Mouse (Mus musculus): ENCODE results near the gene Ddx59. TPM values are rescaled to one million over a fixed set of nuclear protein-coding genes. Genes with fewer than 3 reads are reported as not detected.

Gene Ddx59
- polyA plus RNA-seq (2012), result 1.2 and 1.7 TPM in 2 replicates

GRCm38 (mm10) chr1:136414798-136415755 lies at the start of gene Ddx59:
Ddx59 (plus strand) TSS chr1:136415271.

GRCm38 (mm10) chr1:136466143-136466811 lies 51.2 kb downstream of the Ddx59 start, which contains the start of gene Kif14:
Kif14 (plus strand) TSS chr1:136466343.

Other genes with a start within 250 kb of the Ddx59 start
- gene Mroh3, start 202.4 kb upstream of the Ddx59 start, polyA plus RNA-seq (2012), result not detected in 2 replicates
- gene Inava, start 181.0 kb upstream of the Ddx59 start, polyA plus RNA-seq (2012), result 0.22 and 0.51 TPM in 2 replicates
- gene Gpr25, start 154.4 kb upstream of the Ddx59 start, polyA plus RNA-seq (2012), result 0.75 and 0.94 TPM in 2 replicates
- gene Camsap2, start 69.2 kb upstream of the Ddx59 start, polyA plus RNA-seq (2012), result 3.1 and 3.3 TPM in 2 replicates
- gene Kif14, start 51.1 kb downstream of the Ddx59 start, polyA plus RNA-seq (2012), result 0.51 and 0.52 TPM in 2 replicates
- gene Zfp281, start 209.6 kb downstream of the Ddx59 start, polyA plus RNA-seq (2012), result 14.5 and 21.9 TPM in 2 replicates

Data from megakaryocyte-erythroid progenitor cell, adult 5 weeks (primary cell).